Mouse (Mus musculus) spleen, postnatal 14 days (tissue): ENCODE results near the gene Grap.
"Not testable (repeated sequence)": the region's sequence is repeated elsewhere in the genome, so short reads cannot be mapped to it uniquely, and the experiment has no call there.

Experiments
- DNase-seq, 2 experiments: peaks; one replicate each; pipeline ENCODE4 v3.0.0; 2021 to 2022; ENCODE audit warnings: low spot score in 2 of 2

Gene Grap

DNA sequence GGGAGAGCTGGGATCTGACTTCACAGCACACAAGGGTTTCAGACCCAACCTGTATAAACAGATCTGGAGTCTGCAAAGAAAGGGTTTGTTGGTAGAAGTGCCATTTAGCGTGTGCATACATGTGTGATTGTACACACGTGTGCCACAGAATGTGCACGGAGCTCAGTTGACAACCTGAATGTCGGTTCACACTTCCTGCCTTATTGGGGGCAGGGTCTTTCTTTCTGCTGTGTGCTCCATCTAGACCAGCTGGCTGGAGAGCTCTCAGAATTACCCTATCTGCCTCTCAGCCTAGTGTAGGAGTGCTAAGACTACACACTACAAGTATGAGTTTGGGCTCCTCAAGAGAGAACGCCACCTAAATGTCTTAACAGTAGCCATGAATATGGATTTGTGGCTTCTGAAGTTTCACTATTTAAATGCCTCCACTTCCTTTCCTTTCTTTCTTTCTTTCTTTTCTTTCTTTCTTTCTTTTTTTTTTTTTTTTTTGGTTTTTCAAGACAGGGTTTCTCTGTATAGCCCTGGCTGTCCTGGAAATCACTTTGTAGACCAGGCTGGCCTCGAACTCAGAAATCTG is 13.4 kb upstream of the Grap start:
- no peak for DNase-seq

- not testable (repeated sequence) for DNase-seq
These were observed 12.5 kb upstream of the Grap start for GRCm38 (mm10) chr11:61640585-61640984.

GRCm38 (mm10) chr11:61642106-61642505 is 11.0 kb upstream of the Grap start:
- no peak for DNase-seq

GRCm38 (mm10) chr11:61643184-61643961 is 9.7 kb upstream of the Grap start:
- DNase-seq: no peak

- no peak for DNase-seq
These were observed 8.3 kb upstream of the Grap start for GRCm38 (mm10) chr11:61644576-61645326.

DNA sequence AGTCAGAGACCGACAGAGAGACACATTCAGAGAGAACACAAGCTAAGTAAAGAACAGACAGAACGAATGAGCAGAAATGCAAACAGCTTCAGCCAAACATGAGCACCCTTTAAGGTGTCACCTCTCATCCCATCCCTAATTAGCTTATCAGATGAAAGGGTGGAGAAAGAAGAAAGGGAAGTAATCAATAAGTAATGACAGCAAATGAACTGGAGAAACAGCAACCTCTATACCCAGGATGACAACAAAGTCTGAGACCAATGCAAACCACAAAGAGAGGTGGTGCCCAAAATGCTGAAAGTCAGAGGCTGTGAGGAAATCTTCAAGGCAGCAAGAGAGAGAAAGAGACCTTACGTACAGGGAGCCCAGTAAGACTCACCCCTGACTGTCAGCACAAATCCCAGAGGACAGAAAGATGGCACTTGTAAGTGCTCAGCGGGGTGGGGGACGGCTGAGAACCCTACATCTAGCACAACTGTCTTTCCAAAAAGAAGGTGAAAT is 7.7 kb upstream of the Grap start:
- DNase-seq: no peak

- no peak for DNase-seq
These were observed 6.5 kb upstream of the Grap start for GRCm38 (mm10) chr11:61646499-61647039.

DNA sequence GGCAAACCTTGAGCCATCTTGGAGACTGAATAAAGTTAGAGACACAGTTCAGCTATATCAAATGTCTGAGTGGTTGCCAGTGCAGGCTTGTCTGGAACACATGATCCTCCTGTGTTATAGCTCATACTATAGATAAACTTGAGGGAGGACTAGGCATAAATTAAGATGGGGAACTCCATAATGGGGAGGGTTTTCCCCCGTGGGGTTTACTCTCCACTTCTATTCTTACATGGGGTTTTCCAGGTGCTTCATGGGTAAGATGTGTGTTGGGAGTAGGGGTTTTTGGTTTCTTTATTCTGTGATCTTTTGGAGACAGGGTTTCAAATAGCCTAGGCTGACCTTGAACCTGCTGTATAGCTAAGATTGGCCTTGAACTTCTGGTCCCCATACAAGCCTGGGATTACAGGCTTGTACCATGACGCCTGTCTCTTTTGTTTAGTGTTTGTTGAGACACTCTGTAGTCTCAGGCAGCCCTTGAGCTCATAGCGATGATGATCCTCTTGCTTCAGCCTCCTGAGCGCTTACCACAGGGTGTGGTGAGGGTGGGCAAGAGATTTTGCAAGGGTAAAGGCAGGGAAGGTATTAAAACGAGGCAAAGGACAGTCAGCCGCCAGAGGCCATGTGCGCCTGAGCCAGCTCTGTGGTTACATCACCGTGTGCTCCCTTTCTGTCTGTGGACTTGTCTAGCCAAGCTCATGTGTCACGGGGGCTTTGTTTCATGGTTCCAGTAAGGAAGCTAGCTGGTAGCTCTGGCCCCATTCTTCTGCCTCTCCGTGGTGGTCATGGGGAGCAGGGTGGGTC is 5.8 kb upstream of the Grap start:
- no peak for DNase-seq

GRCm38 (mm10) chr11:61647956-61648748 is 4.9 kb upstream of the Grap start:
- DNase-seq: no peak

DNA sequence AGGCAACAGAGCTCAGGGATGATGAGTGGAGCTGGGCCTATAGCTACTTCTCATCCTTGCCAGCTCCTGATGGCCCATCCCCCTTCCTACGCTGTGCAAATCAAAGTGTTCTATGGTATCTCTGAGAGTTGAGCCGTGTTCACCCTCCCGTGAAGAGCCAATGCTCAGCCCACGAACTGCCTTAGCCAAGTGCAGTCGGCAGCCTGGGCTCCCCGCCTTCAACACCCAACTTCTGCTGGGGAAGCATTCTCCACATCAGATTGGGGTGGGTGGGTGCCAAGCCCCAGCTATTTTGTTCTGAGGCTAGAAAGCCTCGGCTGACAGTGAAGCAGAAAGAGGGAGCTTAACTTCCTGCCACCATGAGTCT is 4.3 kb upstream of the Grap start:
- no peak for DNase-seq

DNA sequence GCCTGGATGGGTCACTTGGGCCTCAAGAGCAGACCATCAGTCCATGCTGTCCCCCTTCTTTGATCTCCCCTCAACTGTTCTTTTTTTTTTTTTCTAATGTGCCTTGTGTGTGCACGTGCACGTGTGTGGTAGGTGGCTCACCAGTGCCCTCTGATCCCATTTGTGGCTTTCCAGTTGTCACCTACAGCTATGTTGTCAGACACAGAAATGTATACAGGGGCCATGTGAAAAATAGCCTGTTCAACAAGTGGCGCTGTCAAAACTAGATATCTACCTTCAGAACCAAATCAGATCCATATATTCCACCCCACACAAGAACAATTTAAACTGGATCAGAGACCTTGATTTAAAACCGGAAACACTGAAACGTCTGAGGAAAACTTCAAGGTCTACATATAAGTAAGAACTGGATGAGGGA is 3.9 kb upstream of the Grap start:
- DNase-seq: no peak

GRCm38 (mm10) chr11:61649626-61650025 is 3.4 kb upstream of the Grap start:
- DNase-seq: no peak

- DNase-seq: no peak
These were observed 2.4 kb upstream of the Grap start for GRCm38 (mm10) chr11:61650470-61651265.

DNA sequence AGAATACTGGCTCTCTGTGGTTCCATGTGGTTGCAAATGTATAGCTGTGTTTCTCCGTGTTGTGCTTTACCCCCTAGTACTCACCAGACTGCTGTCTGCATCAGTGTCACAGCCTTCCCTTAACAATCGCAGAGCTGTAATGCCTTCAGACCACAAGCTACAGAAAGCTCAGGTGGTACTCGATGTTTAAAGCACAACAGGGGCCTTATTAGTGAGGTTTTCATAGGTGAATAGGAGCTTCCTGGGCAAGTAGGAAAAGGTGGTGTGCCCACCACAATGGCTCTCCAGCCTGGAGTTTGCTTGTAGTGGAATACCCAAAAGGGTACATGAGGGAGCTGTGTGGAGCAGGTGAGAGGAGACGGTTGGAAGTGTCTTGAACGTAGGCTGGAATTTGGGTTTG is 849 bp upstream of the Grap start:
- no peak for DNase-seq

DNA sequence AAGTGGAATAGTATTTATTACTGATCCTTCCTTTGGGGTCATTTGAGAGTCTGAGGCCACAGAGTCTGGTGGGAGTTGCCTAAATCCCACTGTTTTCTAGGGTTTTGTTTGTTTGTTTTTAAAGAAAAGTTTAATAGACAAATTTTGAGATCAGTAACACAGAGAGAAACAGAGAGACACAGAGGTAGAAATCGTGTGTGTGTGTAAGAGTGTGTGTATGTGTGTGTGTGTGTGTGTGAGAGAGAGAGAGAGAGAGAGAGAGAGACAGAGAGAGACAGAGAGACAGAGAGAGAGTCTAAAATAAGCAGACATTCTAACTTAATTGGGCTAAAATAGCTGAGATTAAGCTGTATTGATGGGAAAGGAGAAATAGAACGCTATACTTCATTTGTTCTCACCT is 503 bp downstream of the Grap start:
- no peak for DNase-seq

- DNase-seq: no peak
These were observed 1.8 kb downstream of the Grap start for GRCm38 (mm10) chr11:61654786-61655311.

GRCm38 (mm10) chr11:61655649-61656048 is 2.6 kb downstream of the Grap start:
- no peak for DNase-seq

- no peak for DNase-seq
These were observed 3.2 kb downstream of the Grap start for GRCm38 (mm10) chr11:61656148-61656850.

GRCm38 (mm10) chr11:61657432-61657831 is 4.4 kb downstream of the Grap start:
- no peak for DNase-seq
